Mouse (Mus musculus) B cell, adult 2 months (primary cell): Measurements from ENCODE around the gene Pnpla2.
A peak's percentile ranks its signal among the peaks of the same experiment; 100 is the strongest.

Experiments used
- DNase-seq, 2 experiments: peaks; one replicate each; pipeline ENCODE4 v3.0.0; 2022

The Pnpla2 gene

GRCm38 (mm10) chr7:141468522-141469211 is 13.7 kb downstream of the Pnpla2 start:
- peak; percentile 63 to 72 for DNase-seq

- no peak for DNase-seq
Observed at GRCm38 (mm10) chr7:141469352-141469751, 14.4 kb downstream of the Pnpla2 start.

- DNase-seq, result no peak
Observed at GRCm38 (mm10) chr7:141469901-141470636, 15.1 kb downstream of the Pnpla2 start.

- no peak for DNase-seq
Observed at GRCm38 (mm10) chr7:141470637-141470944, 15.6 kb downstream of the Pnpla2 start.

GRCm38 (mm10) chr7:141471236-141471635 is 16.2 kb downstream of the Pnpla2 start:
- DNase-seq, result no peak

GRCm38 (mm10) chr7:141472226-141472625 is 17.2 kb downstream of the Pnpla2 start:
- DNase-seq, result no peak

- no peak for DNase-seq
Observed at GRCm38 (mm10) chr7:141472763-141473162, 17.8 kb downstream of the Pnpla2 start.

- no peak for DNase-seq
Observed at GRCm38 (mm10) chr7:141474160-141474559, 19.2 kb downstream of the Pnpla2 start.

GRCm38 (mm10) chr7:141475011-141475804 is 20.2 kb downstream of the Pnpla2 start, which contains the start of the genes Polr2l and Tspan4:
Gene Polr2l (minus strand): TSS chr7:141475132.
Gene Tspan4 (plus strand): TSS chr7:141475240.
- DNase-seq, result peak; percentile 86 to 90

GRCm38 (mm10) chr7:141475805-141476158 is 20.8 kb downstream of the Pnpla2 start:
- DNase-seq, result no peak

GRCm38 (mm10) chr7:141476226-141476980 is 21.4 kb downstream of the Pnpla2 start:
- peak in 1 of 2 experiments; percentile 37 for DNase-seq

- no peak for DNase-seq
Observed at GRCm38 (mm10) chr7:141476981-141477370, 22.0 kb downstream of the Pnpla2 start.

GRCm38 (mm10) chr7:141477578-141478269 is 22.7 kb downstream of the Pnpla2 start:
- no peak for DNase-seq

- no peak for DNase-seq
Observed at GRCm38 (mm10) chr7:141478270-141478748, 23.3 kb downstream of the Pnpla2 start.

GRCm38 (mm10) chr7:141480842-141481497 is 26.0 kb downstream of the Pnpla2 start:
- peak; percentile 78 to 79 for DNase-seq

GRCm38 (mm10) chr7:141481498-141482401 is 26.8 kb downstream of the Pnpla2 start:
- DNase-seq, result peak; percentile 66 to 67

- DNase-seq, result no peak
Observed at GRCm38 (mm10) chr7:141482531-141483024, 27.6 kb downstream of the Pnpla2 start.

GRCm38 (mm10) chr7:141483114-141483653 is 28.2 kb downstream of the Pnpla2 start:
- no peak for DNase-seq

GRCm38 (mm10) chr7:141484186-141485120 is 29.5 kb downstream of the Pnpla2 start:
- DNase-seq, result no peak
